Mouse (Mus musculus) central nervous system, embryonic 14 days (tissue): ENCODE data around the gene Gm8180. TPM values are rescaled to one million over a fixed set of nuclear protein-coding genes. Genes with fewer than 3 reads are reported as not detected.

Experiments
- polyA plus RNA-seq: library from polyadenylated mRNA; depleted of rRNA; stranded (reverse); fragments of >200 nt; gene quantifications from 2 replicates; pipeline ENCODE4 v1.2.3, GENCODE M21; 2012; rRNA removed

The Gm8180 gene
- not detected in 2 replicates for polyA plus RNA-seq

GRCm38 (mm10) chr14:43784645-43785044 lies at the start of gene Gm8180:
TSS of gene Gm8180 (minus strand) at chr14:43784745.

GRCm38 (mm10) chr14:43747566-43747965 lies 37.0 kb downstream of the Gm8180 start, which contains the start of gene Gm6526:
TSS of gene Gm6526 (plus strand) at chr14:43747866.

Other genes starting within 250 kb of the Gm8180 start
- not detected in 2 replicates for gene Gm5799, start 241.2 kb downstream of the Gm8180 start, polyA plus RNA-seq
- not detected in 2 replicates for gene Gm17654, start 205.6 kb downstream of the Gm8180 start, polyA plus RNA-seq
- not detected in 2 replicates for gene Gm10375, start 176.7 kb downstream of the Gm8180 start, polyA plus RNA-seq
- gene Gm8165, start 107.5 kb downstream of the Gm8180 start, polyA plus RNA-seq, result not detected in 2 replicates
- gene Gm7324, start 86.9 kb downstream of the Gm8180 start, polyA plus RNA-seq, result 0.69 and 0.75 TPM in 2 replicates
- gene Gm16506, start 57.3 kb downstream of the Gm8180 start, polyA plus RNA-seq, result not detected in 2 replicates
- gene Gm6526, start 36.9 kb downstream of the Gm8180 start, polyA plus RNA-seq, result not detected in 2 replicates
- 0.16 and 0.19 TPM in 2 replicates for gene Ear1, start 90.8 kb upstream of the Gm8180 start, polyA plus RNA-seq
- not detected in 2 replicates for gene Ear10, start 138.8 kb upstream of the Gm8180 start, polyA plus RNA-seq
- 8.5 and 10.7 TPM in 2 replicates for gene Gm8113, start 140.6 kb upstream of the Gm8180 start, polyA plus RNA-seq
- gene Ang5, start 172.3 kb upstream of the Gm8180 start, polyA plus RNA-seq, result not detected in 2 replicates
- not detected in 2 replicates for gene Ang6, start 217.5 kb upstream of the Gm8180 start, polyA plus RNA-seq